Mouse (Mus musculus) layer of hippocampus, adult 2 months (tissue): ENCODE measurements at regions not wholly inside any gene's neighbourhood (a gene's known extent, or its start where the extent isn't known, plus 50 kb on each side); places are given as distances from the start of the nearest gene placed in this dataset.

Experiments
- DNase-seq, 2 experiments: peaks; one replicate each; pipeline ENCODE4 v3.0.0; 2022; ENCODE audit warnings: low spot score in 2 of 2
- H3K27ac ChIP-seq: fragments of 200-600 bp; 2 replicates; pipeline ENCODE4 v1.8.1; 2022
- H3K4me3 ChIP-seq: fragments of 200-600 bp; 2 replicates; pipeline ENCODE4 v1.8.1; 2022; ENCODE audit warnings: mild to moderate bottlenecking
- CTCF ChIP-seq: fragments of 200-600 bp; conservative IDR thresholded peaks from 2 replicates; pipeline ENCODE4 v1.8.1; 2022; ENCODE audit warnings: antibody characterized with exemption, mild to moderate bottlenecking, moderate library complexity

- no peak for TF ChIP-seq CTCF
- H3K27ac ChIP-seq: no peak overlapping the region
- DNase-seq: no peak
- H3K4me3 ChIP-seq: no peak overlapping the region
Observed at GRCm38 (mm10) chr2:169234368-169235070, 279.1 kb upstream of the Zfp64 start.

GRCm38 (mm10) chr2:169233151-169234123 is 278.1 kb upstream of the Zfp64 start:
- no peak overlapping the region for H3K27ac ChIP-seq
- no peak for TF ChIP-seq CTCF
- H3K4me3 ChIP-seq: no peak overlapping the region
- DNase-seq: no peak

- no peak overlapping the region for H3K4me3 ChIP-seq
- no peak overlapping the region for H3K27ac ChIP-seq
- no peak for DNase-seq
- no peak for TF ChIP-seq CTCF
Observed at GRCm38 (mm10) chr2:169222264-169222663, 266.9 kb upstream of the Zfp64 start.

- H3K27ac ChIP-seq: no peak overlapping the region
- no peak for DNase-seq
- H3K4me3 ChIP-seq: no peak overlapping the region
- no peak for TF ChIP-seq CTCF
Observed at GRCm38 (mm10) chr2:169221141-169221540, 265.8 kb upstream of the Zfp64 start.

GRCm38 (mm10) chr2:169215546-169216043 is 260.2 kb upstream of the Zfp64 start:
- no peak for DNase-seq
- no peak for TF ChIP-seq CTCF
- Histone ChIP-seq H3K27ac (no peak overlapping the region), H3K4me3 (no peak overlapping the region)

- DNase-seq: no peak
- Histone ChIP-seq H3K4me3 (no peak overlapping the region), H3K27ac (no peak overlapping the region)
- TF ChIP-seq CTCF: no peak
Observed at GRCm38 (mm10) chr2:169214396-169214795, 259.0 kb upstream of the Zfp64 start.

GRCm38 (mm10) chr2:169213314-169213713 is 257.9 kb upstream of the Zfp64 start:
- H3K27ac ChIP-seq: no peak overlapping the region
- no peak for TF ChIP-seq CTCF
- no peak overlapping the region for H3K4me3 ChIP-seq
- no peak for DNase-seq

GRCm38 (mm10) chr2:169212676-169213257 is 257.4 kb upstream of the Zfp64 start:
- Histone ChIP-seq H3K27ac (no peak overlapping the region), H3K4me3 (no peak overlapping the region)
- TF ChIP-seq CTCF: no peak
- DNase-seq: no peak

- DNase-seq: no peak
- Histone ChIP-seq H3K4me3 (no peak overlapping the region), H3K27ac (no peak overlapping the region)
- TF ChIP-seq CTCF: no peak
Observed at GRCm38 (mm10) chr2:169204254-169204752, 248.9 kb upstream of the Zfp64 start.

- TF ChIP-seq CTCF: no peak
- no peak for DNase-seq
- Histone ChIP-seq H3K27ac (no peak overlapping the region), H3K4me3 (no peak overlapping the region)
Observed at GRCm38 (mm10) chr2:169191974-169192373, 236.6 kb upstream of the Zfp64 start.

GRCm38 (mm10) chr2:169191465-169191864 is 236.1 kb upstream of the Zfp64 start:
- no peak for DNase-seq
- Histone ChIP-seq H3K4me3 (no peak overlapping the region), H3K27ac (no peak overlapping the region)
- TF ChIP-seq CTCF: no peak

- TF ChIP-seq CTCF: no peak
- Histone ChIP-seq H3K4me3 (no peak overlapping the region), H3K27ac (no peak overlapping the region)
- no peak for DNase-seq
Observed at GRCm38 (mm10) chr2:169177565-169177964, 222.2 kb upstream of the Zfp64 start.

GRCm38 (mm10) chr2:169168795-169169194 is 213.4 kb upstream of the Zfp64 start:
- no peak for DNase-seq
- Histone ChIP-seq H3K27ac (no peak overlapping the region), H3K4me3 (no peak overlapping the region)
- no peak for TF ChIP-seq CTCF
